Mouse (Mus musculus) myocyte (in vitro differentiated cells): ENCODE data around the gene Fermt2. TPM values are rescaled to one million over a fixed set of nuclear protein-coding genes. Genes with fewer than 3 reads are reported as not detected.

Experiments
- H3K27me3 ChIP-seq: one replicate; pipeline ENCODE4 v1.6.1; 2011; ENCODE audit not compliant: control insufficient read depth, insufficient read depth, insufficient read length
- H3K36me3 ChIP-seq: one replicate; pipeline ENCODE4 v1.6.1; 2011; ENCODE audit not compliant: control insufficient read depth, insufficient read depth
- H3K4me2 ChIP-seq: one replicate; pipeline ENCODE4 v1.6.1; 2011; ENCODE audit warnings: low read depth, control low read depth
- H3K4me3 ChIP-seq: one replicate; pipeline ENCODE4 v1.5.1; 2011; ENCODE audit warnings: mild to moderate bottlenecking, control low read depth, moderate library complexity
- H3K79me2 ChIP-seq: one replicate; pipeline ENCODE4 v1.6.1; 2011; ENCODE audit not compliant: control insufficient read depth, insufficient read depth
- H3ac ChIP-seq: one replicate; pipeline ENCODE4 v1.6.1; 2011; ENCODE audit not compliant: control insufficient read depth, insufficient read length
- CEBPB ChIP-seq: IDR thresholded peaks from 2 replicates; pipeline ENCODE4 v1.6.1; 2011; ENCODE audit warnings: mild to moderate bottlenecking, moderate library complexity; ENCODE audit not compliant: poor library complexity, insufficient read depth, severe bottlenecking
- E2F4 ChIP-seq: IDR thresholded peaks from one replicate; pipeline ENCODE4 v1.6.1; 2011; ENCODE audit warnings: mild to moderate bottlenecking, control low read depth, moderate library complexity; ENCODE audit not compliant: insufficient read depth
- MAX ChIP-seq: IDR thresholded peaks from one replicate; pipeline ENCODE4 v1.6.1; 2011; ENCODE audit warnings: low read depth, mild to moderate bottlenecking, control low read depth
- MYOD1 ChIP-seq, 3 experiments: IDR thresholded peaks; one replicate each; pipeline ENCODE4 v1.6.1; 2011; ENCODE audit warnings: control low read depth in 2 of 3, low read depth in 2 of 3, mild to moderate bottlenecking in 2 of 3, moderate library complexity in 1 of 3; ENCODE audit not compliant: insufficient read length in 2 of 3, control insufficient read depth in 1 of 3
- MYOG ChIP-seq, 3 experiments: IDR thresholded peaks; one replicate each; pipeline ENCODE4 v1.6.1; 2011; ENCODE audit warnings: control low read depth in 2 of 3, low read depth in 2 of 3, mild to moderate bottlenecking in 2 of 3; ENCODE audit not compliant: insufficient read length in 2 of 3, control insufficient read depth in 1 of 3, insufficient read depth in 1 of 3
- POLR2A ChIP-seq: IDR thresholded peaks from one replicate; pipeline ENCODE4 v1.6.1; 2011; ENCODE audit warnings: low read depth, mild to moderate bottlenecking, control low read depth, moderate library complexity; ENCODE audit not compliant: insufficient read length
- POLR2AphosphoS2 ChIP-seq: IDR thresholded peaks from one replicate; pipeline ENCODE4 v1.6.1; 2011; ENCODE audit warnings: low read depth, control low read depth; ENCODE audit not compliant: insufficient read length
- REST ChIP-seq: IDR thresholded peaks from one replicate; pipeline ENCODE4 v1.6.1; 2011; ENCODE audit warnings: mild to moderate bottlenecking, control low read depth, moderate library complexity; ENCODE audit not compliant: insufficient read depth, insufficient read length
- SRF ChIP-seq: IDR thresholded peaks from one replicate; pipeline ENCODE4 v1.6.1; 2011; ENCODE audit warnings: low read depth; ENCODE audit not compliant: control insufficient read depth, insufficient read length
- TCF12 ChIP-seq: IDR thresholded peaks from one replicate; pipeline ENCODE4 v1.6.1; 2011; ENCODE audit warnings: mild to moderate bottlenecking, control low read depth; ENCODE audit not compliant: poor library complexity, insufficient read depth, severe bottlenecking
- TCF3 ChIP-seq: IDR thresholded peaks from one replicate; pipeline ENCODE4 v1.6.1; 2011; ENCODE audit warnings: low read depth, control low read depth; ENCODE audit not compliant: insufficient read length
- USF1 ChIP-seq: IDR thresholded peaks from one replicate; pipeline ENCODE4 v1.6.1; 2011; ENCODE audit warnings: low read depth, mild to moderate bottlenecking, control low read depth, moderate library complexity
- polyA plus RNA-seq: library from polyadenylated mRNA; unstranded; fragments of >200 nt; fragmentation: generic; extraction: Trizol; gene quantifications from one replicate; pipeline ENCODE4 v1.2.1, GENCODE M21; 2012; ENCODE audit warnings: missing spikeins

The Fermt2 gene
- polyA plus RNA-seq, 1 experiment, result 37.9 TPM

DNA sequence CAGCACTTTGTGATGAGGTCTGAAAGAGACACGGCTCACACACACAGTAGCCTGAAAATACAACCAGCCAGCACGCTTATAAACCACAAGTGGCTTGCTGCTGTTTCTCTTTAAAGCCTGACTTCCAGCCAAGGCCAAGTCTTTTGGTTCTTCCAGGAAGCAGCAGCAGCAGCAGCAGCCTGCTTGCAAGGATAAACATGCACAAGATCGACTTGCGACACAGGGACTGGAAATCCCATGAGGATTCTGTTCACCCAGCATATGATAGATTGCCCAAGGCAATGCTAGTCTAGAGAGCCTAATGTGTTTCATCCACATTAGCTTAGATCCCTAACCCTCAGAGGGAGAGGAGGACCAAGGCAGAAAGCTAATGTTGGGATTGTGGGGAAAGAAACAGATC, 22.0 kb downstream of the Fermt2 start:
- no peaks in the 10 kb centered on the region for H3K27me3 ChIP-seq
- no peak overlapping the region for H3K4me2 ChIP-seq
- TF ChIP-seq USF1 (no peak), CEBPB (0 out of 2 replicates have a peak, but pooled peaks have one; percentile 32)
- H3ac ChIP-seq, result no peak overlapping the region
- H3K79me2 ChIP-seq, result peaks cover 82% of the 10 kb centered on the region
- peaks cover 10% of the 10 kb centered on the region for H3K36me3 ChIP-seq
- H3K4me3 ChIP-seq, result no peak overlapping the region

DNA sequence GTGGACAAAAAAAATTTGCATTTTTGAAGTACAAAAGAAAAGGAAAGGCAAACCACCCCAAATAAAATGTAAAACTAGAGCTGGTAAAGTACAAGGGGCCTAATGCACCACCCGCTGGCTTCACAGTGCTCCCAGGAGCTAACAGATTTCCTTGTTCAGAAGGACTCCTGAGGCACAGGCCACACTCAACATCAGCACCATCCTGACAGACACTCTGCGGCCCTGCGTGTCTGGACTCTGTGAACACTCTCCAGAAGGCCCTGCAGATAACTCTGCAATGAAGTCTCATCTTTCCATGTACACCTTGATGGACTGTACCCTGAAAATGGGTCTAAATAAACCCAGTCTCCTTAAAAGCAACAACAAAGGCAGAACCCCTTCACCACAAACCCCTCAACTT, 22.5 kb downstream of the Fermt2 start:
- no peak for TF ChIP-seq POLR2AphosphoS2
- TF ChIP-seq SRF, result no peak
- TF ChIP-seq E2F4, result no peak
- TF ChIP-seq MYOD1 (IDR thresholded peaks at IDR 0.05; ENCODE audit: control insufficient read depth in 1 of 3, insufficient read length in 2 of 3, low read depth in 2 of 3), result no peak
- TF ChIP-seq CEBPB, result no peak
- TF ChIP-seq USF1, result no peak
- TF ChIP-seq POLR2A, result no peak
- TF ChIP-seq TCF3, result no peak
- Histone ChIP-seq H3K4me2 (peak overlapping the region; percentile 8), H3K4me3 (no peak overlapping the region), H3ac (no peak overlapping the region), H3K79me2 (peaks cover 77% of the 10 kb centered on the region), H3K36me3 (peaks cover 10% of the 10 kb centered on the region), H3K27me3 (no peaks in the 10 kb centered on the region)

DNA sequence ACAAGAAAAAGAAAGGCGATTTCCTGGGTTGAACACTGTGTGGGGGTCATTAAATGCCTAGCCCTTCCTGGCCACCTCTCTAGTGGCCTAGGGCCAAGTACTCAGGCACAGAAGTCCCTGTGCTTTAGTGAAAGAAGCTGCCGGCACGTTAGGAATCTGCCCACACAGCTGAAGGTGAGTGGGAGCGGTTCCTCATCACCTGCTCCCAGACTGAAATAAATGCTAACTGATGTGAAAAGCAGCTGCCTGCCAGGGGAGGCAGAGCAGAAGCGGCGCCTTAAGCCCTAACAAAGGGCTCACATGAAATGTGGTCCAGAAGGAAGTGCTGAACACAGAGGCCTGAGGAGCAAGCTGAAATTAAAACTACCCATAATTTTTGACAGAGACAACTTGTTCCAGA, 22.9 kb downstream of the Fermt2 start:
- Histone ChIP-seq H3K27me3 (no peaks in the 10 kb centered on the region), H3K4me3 (no peak overlapping the region), H3K4me2 (peak overlapping the region; percentile 7), H3K36me3 (peaks cover 12% of the 10 kb centered on the region), H3K79me2 (peaks cover 76% of the 10 kb centered on the region), H3ac (no peak overlapping the region)
- peak; percentile 65 to 89 (median 71) for TF ChIP-seq MYOG (IDR thresholded peaks at IDR 0.05; ENCODE audit: control insufficient read depth in 1 of 3, insufficient read depth in 1 of 3, insufficient read length in 2 of 3, low read depth in 2 of 3)
- TF ChIP-seq POLR2A, result no peak
- TF ChIP-seq TCF3, result peak; percentile 29
- TF ChIP-seq TCF12, result peak; percentile 74
- peak; percentile 42 to 88 (median 69) for TF ChIP-seq MYOD1 (IDR thresholded peaks at IDR 0.05; ENCODE audit: control insufficient read depth in 1 of 3, insufficient read length in 2 of 3, low read depth in 2 of 3)
- TF ChIP-seq MAX, result no peak

DNA sequence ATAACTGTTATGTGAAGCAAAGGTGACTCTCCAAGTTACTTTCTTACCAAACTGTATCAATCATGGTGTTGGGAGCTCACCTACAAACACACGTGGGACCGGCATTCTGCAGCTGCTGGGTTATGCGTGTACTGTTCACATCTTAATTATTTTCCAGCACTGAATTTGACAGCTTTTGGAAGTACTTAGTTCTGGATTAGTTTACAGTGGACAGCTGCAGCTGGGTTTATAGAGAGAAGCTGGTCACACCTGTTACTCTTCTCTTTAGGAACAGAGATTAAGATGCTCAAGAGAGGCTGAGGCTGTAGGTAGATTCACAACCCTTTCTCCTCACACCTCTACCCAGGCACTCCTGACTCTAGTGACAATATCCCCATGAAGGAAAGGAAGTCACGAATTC, 23.8 kb downstream of the Fermt2 start:
- TF ChIP-seq TCF12 (peak; percentile 42), MYOD1 (IDR thresholded peaks at IDR 0.05; ENCODE audit: control insufficient read depth in 1 of 3, insufficient read length in 2 of 3, low read depth in 2 of 3) (peak; percentile 33 to 46 (median 40)), TCF3 (no peak), MYOG (IDR thresholded peaks at IDR 0.05; ENCODE audit: control insufficient read depth in 1 of 3, insufficient read depth in 1 of 3, insufficient read length in 2 of 3, low read depth in 2 of 3) (peak in 1 of 3 experiments; percentile 70), MAX (no peak)
- no peak overlapping the region for H3ac ChIP-seq
- H3K27me3 ChIP-seq, result no peaks in the 10 kb centered on the region
- H3K4me3 ChIP-seq, result no peak overlapping the region
- peaks cover 74% of the 10 kb centered on the region for H3K79me2 ChIP-seq
- H3K36me3 ChIP-seq, result peaks cover 13% of the 10 kb centered on the region
- H3K4me2 ChIP-seq, result no peak overlapping the region

DNA sequence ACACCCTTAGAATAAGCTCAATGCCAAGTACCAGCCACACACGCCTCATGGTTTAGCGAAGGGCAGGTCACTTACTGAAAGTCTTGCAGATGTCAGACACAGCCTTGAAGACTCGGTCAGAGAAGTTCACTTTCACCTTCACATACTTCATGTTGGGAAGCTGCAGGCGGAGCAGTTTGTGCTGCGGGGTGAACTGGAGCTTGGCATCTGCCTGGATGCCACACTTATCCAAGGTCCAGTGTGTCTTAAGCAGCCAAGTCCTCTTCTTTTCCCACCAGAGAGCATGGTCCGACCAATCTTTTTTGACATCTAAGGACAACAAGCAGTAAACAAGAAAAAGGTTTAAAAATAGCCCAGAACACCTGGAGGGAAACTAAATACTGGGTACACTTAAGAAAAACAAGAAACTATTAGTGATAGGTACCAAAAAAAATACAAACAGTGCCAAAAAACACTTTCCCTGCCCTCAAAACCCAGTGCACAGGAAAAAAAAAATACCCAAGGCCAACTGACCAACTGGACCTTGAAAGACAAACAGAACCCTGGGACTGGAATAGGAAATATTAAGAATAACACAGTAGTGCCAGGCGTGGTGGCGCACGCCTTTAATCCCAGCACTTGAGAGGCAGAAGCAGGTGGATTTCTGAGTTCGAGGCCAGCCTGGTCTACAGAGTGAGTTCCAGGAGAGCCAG, 25.4 kb downstream of the Fermt2 start:
- Histone ChIP-seq H3K4me3 (no peak overlapping the region), H3K4me2 (no peak overlapping the region), H3K27me3 (no peaks in the 10 kb centered on the region), H3K79me2 (peaks cover 73% of the 10 kb centered on the region), H3ac (no peak overlapping the region), H3K36me3 (peaks cover 22% of the 10 kb centered on the region)
- TF ChIP-seq USF1 (no peak), TCF12 (no peak), POLR2AphosphoS2 (no peak), CEBPB (no peak), TCF3 (no peak), MYOG (IDR thresholded peaks at IDR 0.05; ENCODE audit: control insufficient read depth in 1 of 3, insufficient read depth in 1 of 3, insufficient read length in 2 of 3, low read depth in 2 of 3) (no peak), SRF (no peak), POLR2A (no peak), MYOD1 (IDR thresholded peaks at IDR 0.05; ENCODE audit: control insufficient read depth in 1 of 3, insufficient read length in 2 of 3, low read depth in 2 of 3) (no peak), E2F4 (no peak), MAX (no peak), REST (no peak)
